Mouse (Mus musculus): ENCODE data around the gene 4930524J08Rik.

4930524J08Rik gene

GRCm38 (mm10) chr5:100003895-100004294, 25.0 kb downstream of the 4930524J08Rik start:
- DNase-seq (ENCODE audit: low read depth, low spot score), result no peak

- no peak for DNase-seq (ENCODE audit: low read depth, low spot score)
Measured at GRCm38 (mm10) chr5:100005431-100005830, 26.6 kb downstream of the 4930524J08Rik start.

GRCm38 (mm10) chr5:100005896-100006295, 27.0 kb downstream of the 4930524J08Rik start:
- no peak for DNase-seq (ENCODE audit: low read depth, low spot score)

GRCm38 (mm10) chr5:100006324-100007039, 27.6 kb downstream of the 4930524J08Rik start:
- no peak for DNase-seq (ENCODE audit: low read depth, low spot score)

- peak; percentile 85 for DNase-seq (ENCODE audit: low read depth, low spot score)
Measured at GRCm38 (mm10) chr5:100007040-100007375, 28.1 kb downstream of the 4930524J08Rik start.

GRCm38 (mm10) chr5:100008485-100008884, 29.6 kb downstream of the 4930524J08Rik start:
- DNase-seq (ENCODE audit: low read depth, low spot score), result peak; percentile 50

- no peak for DNase-seq (ENCODE audit: low read depth, low spot score)
Measured at GRCm38 (mm10) chr5:100012599-100012998, 33.7 kb downstream of the 4930524J08Rik start.

GRCm38 (mm10) chr5:100020089-100020488, 41.2 kb downstream of the 4930524J08Rik start:
- DNase-seq (ENCODE audit: low read depth, low spot score), result no peak

GRCm38 (mm10) chr5:100024403-100024802, 45.5 kb downstream of the 4930524J08Rik start:
- no peak for DNase-seq (ENCODE audit: low read depth, low spot score)

GRCm38 (mm10) chr5:100024868-100025267, 46.0 kb downstream of the 4930524J08Rik start:
- no peak for DNase-seq (ENCODE audit: low read depth, low spot score)
